Mouse (Mus musculus) frontal cortex, adult 2 months (tissue): ENCODE data around the gene Coro6. TPM values are rescaled to one million over a fixed set of nuclear protein-coding genes. Genes with fewer than 3 reads are reported as not detected.

Experiments used
- DNase-seq, 2 experiments: peaks; one replicate each; pipeline ENCODE4 v3.0.0; 2022; ENCODE audit warnings: low spot score in 1 of 2; ENCODE audit errors: extremely low spot score in 1 of 2
- polyA plus RNA-seq: library from polyadenylated mRNA; depleted of rRNA; stranded (reverse); fragments of >200 nt; gene quantifications from 2 replicates; pipeline ENCODE4 v1.2.3, GENCODE M21; 2012

Coro6 gene
- polyA plus RNA-seq, 1 experiment: 130 TPM

- peak in 1 of 2 experiments; percentile 70 for DNase-seq
Measured at GRCm38 (mm10) chr11:77492311-77492871, 30.2 kb downstream of the Coro6 start.

- peak; percentile 85 to 92 for DNase-seq
Measured at GRCm38 (mm10) chr11:77492911-77493332, 30.7 kb downstream of the Coro6 start.

DNA sequence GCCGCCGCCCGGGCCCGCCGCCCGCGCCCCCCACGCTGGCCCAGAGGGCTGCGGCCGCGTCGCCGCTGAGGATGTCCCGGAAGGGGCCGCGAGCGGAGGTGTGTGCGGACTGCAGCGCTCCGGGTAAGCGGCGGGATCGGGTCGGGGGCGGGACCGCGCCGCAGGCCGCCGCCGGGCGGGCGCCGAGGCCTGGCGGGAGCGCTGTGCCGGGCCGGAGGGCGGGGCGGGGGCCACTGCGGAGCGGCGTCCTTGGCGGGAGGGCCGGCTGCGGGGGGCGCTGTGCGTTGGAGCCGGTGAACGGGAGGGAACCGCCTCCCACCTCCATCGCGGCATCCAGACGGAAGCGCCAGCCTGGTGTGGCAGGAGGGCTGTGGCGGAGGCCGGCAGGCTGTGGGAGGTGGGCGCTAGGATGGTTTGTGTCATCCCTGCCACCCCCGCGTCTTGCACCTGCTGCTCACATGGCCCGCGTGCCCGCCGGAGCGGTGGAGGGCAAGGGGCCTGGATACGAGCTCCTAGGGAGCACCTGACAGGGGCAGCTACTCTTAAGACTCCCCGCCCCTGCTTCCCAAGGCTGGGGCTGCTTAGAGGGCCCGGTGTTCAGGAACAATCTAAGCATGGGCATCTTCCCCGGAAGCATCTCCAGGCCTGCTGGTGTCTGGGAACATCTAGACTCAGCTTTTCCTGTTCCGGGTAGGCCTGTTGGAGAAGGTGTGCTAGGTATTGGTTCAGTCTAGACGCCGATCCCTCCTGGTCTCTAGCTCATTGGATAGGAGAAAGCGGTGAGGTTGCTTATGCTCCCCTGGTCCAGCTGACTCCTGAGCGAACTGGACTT lies 31.5 kb downstream of the Coro6 start, which contains the start of gene Git1:
Gene Git1, plus strand, starts transcription at position 51 of the 832 bp plus-strand sequence.
- DNase-seq: peak in 1 of 2 experiments; percentile 72

DNA sequence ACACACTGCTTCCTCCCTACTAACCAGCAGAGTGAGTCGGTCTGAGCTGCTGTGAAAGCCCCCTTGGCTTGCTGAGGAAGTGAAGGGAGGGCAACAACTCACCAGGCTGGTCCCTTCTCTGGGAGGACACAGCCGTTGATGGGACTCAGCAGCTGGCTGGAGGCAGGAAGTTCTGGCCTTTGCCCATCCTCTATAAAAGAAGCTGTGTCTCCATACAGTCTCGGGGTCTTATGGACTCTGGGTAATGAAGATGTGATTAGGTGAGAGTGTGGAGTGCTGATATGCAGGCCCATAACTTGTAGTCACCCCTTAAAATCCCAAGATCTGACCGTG lies 32.1 kb downstream of the Coro6 start:
- no peak for DNase-seq

GRCm38 (mm10) chr11:77494782-77495181 lies 32.6 kb downstream of the Coro6 start:
- DNase-seq: no peak

DNA sequence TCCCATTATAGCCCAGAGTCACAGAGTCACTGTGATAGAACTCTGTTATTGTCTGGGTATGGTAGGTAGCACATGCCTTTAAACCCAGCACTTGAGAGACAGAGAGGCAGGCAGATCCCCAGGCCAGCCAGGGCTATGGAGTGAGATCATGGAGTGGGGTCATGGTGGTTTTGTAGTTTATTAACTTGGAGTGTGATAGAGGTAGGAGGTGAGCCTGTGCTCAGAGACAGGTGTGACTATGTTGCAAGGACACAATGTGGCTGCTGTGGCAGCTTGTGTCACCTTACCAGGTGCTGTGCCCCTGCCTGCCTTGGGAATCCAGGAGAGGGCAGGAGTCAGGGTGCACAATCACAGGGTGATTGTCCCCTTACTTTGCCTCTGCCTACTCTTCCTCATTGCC lies 33.3 kb downstream of the Coro6 start:
- no peak for DNase-seq

DNA sequence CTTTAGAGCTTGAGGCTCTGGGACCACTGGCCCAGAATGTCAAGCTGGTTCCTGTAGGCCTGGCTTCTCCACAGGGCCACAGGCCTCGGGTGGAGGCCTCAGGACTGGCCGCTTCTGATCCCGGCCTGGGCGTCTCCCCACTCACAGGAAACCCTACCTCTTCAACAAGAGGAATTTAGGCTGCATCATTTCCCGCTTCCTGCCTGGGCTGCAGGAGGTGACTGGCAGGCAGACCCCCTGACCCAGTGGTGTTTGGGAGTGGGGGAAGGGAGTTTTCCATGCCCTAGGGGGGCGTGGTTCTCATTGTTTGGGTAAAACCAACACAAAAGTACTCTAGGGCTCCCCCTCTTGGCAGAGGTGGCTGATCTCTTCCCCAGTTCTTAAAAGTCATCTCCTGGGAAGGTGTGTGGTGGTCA lies 35.1 kb downstream of the Coro6 start:
- DNase-seq: peak in 1 of 2 experiments; percentile 70

DNA sequence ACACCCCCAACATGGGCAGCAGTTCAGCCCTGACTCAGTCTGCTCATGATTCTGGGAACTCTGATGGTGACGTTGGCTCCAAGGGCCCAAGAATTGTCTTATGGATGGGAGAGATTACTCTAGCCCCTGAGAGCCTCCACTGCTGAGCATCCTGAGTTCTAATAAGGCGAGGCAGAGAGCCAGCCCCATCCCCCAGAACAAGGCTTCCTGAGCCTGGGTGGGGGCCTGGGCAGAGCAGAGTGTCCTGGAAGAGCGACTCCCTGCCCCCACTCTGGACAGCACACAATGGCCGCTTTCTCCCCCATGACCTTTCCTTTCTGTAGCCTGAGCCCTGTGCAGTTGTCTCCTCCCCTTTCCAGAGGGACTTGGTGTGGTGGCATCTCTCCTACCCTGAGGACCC lies 35.6 kb downstream of the Coro6 start:
- DNase-seq: no peak

GRCm38 (mm10) chr11:77498261-77499139 lies 36.3 kb downstream of the Coro6 start:
- no peak for DNase-seq

GRCm38 (mm10) chr11:77499354-77499753 lies 37.1 kb downstream of the Coro6 start:
- peak in 1 of 2 experiments; percentile 53 for DNase-seq

DNA sequence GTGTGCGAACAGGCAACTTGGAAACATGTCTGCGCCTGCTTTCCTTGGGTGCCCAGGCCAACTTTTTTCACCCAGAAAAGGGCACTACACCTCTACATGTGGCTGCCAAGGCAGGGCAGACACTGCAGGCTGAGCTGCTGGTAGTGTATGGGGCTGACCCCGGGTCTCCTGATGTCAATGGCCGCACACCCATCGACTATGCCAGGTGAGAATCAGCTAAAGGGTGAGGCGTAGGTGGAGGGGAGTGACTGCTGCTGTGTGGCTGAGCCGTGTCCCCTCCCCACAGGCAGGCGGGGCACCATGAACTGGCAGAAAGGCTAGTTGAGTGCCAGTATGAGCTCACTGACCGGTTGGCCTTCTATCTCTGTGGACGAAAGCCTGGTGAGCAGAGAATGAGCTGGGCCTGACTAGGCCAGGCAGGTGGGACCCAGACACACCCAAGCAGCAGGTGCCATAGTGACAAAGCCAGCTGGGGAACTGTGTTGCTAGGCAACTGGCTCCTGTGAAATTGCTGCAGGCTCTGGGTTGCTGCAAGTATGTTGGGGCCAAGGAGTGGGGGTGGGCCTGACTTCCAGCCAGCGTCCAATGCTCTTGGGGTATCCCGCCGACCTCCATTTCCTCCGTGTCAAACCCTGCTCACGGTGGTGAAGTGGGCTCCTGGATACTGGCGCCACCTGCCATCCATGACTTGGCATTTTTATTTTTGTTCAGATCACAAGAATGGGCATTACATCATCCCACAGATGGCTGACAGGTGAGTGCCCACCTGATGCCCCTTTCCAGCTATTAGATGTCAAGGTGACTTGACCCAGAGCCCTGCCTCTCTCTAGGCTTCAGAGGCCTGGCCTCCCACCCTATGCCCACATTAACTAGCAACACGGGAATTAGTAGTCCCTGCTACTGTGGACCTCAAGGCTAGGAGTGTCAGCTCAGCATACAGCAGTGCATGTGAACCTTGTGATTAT lies 38.4 kb downstream of the Coro6 start:
- peak in 1 of 2 experiments; percentile 57 for DNase-seq

- DNase-seq: peak in 1 of 2 experiments; percentile 89
Measured at GRCm38 (mm10) chr11:77501392-77501791, 39.2 kb downstream of the Coro6 start.

DNA sequence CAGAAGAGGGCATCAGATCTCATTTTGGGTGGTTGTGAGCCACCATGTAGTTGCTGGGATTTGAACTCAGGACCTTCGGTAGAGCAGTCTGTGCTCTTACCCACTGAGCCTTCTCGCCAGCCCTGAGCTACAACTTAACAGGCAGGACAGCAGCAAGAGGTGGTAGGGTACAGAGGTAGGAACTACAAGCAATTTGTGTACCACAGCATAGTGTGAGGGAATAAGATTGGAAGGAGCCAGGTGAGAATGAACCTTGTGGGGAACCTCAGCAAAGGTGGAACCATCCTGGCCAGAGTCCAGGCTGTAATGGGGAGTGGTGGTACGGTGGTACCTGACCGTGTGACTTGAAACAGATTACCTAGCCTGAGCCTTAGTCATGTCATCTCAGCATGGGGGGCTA lies 39.8 kb downstream of the Coro6 start:
- DNase-seq: no peak

DNA sequence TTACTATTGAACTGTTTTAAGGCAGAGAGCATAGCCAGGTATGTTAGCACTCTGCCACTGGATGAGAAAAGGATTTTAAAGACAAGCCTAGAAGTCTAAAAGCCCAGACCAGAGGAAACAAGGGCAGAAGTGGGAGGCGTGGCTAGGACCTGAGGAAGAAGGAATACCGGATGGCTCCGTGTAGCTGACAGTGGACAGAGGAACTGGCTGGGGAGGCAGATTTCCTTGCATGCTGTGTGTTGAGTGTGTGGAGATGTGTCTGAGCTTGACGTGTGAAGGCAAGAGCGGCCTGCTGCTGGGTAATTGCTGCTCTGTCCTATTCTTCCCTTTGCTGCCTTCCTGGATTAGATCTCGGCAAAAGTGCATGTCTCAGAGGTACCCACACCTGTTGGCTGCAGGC lies 40.3 kb downstream of the Coro6 start:
- DNase-seq: no peak

DNA sequence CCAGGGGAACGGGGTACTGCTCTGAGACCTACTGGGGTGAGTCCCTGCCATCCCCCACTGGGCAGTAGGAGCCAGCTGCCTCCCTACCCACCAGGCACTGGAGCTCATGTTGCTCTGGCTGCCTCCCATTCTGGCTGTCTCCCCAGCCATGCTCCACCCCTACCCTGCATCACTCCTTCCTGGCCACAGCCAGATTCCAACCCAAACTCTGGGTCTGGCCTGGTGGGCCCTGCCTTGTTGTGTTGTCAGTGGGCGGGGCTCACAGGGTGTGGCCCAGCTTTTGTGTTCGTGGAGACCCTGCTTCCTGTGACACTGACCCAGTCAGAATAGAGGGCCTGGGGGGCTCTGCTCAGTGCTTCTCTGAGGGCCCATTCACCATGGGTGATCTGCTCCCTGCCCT lies 41.3 kb downstream of the Coro6 start:
- no peak for DNase-seq

DNA sequence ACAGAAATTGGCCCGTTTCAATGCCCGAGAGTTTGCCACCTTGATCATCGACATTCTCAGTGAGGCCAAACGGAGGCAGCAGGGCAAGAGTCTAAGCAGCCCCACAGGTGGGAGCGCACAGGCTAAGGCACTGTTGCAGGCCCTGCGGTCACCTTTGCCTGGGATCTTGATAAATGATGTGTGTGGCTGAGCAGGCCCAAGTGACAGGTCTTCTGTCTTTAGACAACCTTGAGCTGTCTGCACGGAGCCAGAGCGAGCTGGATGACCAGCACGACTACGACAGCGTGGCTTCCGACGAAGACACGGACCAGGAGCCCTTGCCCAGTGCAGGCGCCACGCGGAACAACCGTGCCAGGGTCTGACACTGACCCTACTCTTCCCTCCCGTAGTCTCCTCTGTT lies 42.2 kb downstream of the Coro6 start:
- no peak for DNase-seq

DNA sequence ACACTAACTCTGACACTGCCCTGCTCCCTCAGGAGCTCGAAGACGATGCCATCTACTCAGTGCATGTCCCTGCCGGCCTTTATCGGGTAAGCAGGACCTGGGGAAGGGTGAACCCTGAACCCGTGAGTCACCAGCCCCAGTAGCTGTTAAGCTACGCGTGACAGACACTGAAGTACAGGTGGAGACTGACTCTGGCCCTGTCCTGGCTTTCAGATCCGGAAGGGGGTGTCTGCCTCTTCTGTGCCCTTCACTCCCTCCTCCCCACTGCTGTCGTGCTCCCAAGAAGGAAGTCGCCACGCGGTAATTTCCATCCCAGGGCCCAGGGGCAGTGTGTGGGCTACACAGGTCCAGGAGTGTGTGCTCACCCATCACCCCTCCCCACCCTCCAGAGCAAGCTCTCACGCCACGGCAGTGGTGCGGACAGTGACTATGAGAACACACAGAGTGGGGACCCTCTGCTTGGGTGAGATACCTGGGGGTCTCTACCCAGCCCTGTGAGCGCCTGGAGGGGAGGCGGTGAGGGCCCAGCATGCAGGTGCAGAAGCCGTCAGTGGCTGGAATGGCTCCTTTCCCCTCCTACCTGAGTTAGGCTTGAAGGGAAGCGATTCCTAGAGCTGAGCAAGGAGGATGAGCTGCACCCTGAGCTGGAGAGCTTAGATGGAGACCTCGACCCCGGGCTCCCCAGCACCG lies 43.2 kb downstream of the Coro6 start:
- no peak for DNase-seq

- no peak for DNase-seq
Measured at GRCm38 (mm10) chr11:77506273-77506672, 44.1 kb downstream of the Coro6 start.

DNA sequence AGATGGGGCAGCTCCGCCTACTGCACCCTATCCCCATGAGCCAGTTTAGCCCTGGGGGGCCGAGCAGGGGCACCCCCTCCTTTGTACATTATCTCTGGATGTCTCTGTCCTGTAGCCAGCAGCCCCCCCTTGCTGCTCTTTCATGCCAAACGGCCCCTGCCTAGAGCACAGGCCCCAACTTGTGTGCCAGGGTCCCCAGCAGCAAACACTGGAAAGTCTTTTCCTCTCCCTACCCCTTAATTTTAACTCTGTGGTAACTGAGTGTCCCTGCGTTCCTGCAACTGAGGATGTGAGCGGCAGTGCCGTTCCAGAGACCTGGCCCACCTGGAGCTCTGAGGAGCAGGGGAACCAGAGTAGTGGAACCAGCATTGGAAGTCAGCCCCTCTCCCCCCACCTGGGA lies 44.7 kb downstream of the Coro6 start:
- DNase-seq: no peak
